Comparison of ENCODE assay signal across 18 mouse cellular contexts in genomic region chr13:83099908-83100307, GRCm38 (mm10).
"Had no signal": no experiment of that assay in that cellular context is flagged by ENCODE, and none has a peak within 500 bp of the region (broad histone marks: within the 10 kb centered on the region; RNA-seq: fewer than 3 reads in every experiment).

No protein-coding gene starts in this region.

- H3K4me3 ChIP-seq: lung, embryonic 15.5 days; megakaryocyte, embryonic 14.5 days; midbrain, embryonic 13.5 days; midbrain, embryonic 15.5 days; neural tube, embryonic 12.5 days; stomach, embryonic 15.5 days had no signal

- H3K4me1 ChIP-seq: lung, embryonic 15.5 days; midbrain, embryonic 13.5 days; midbrain, embryonic 15.5 days; neural tube, embryonic 12.5 days; stomach, embryonic 15.5 days had no signal

- H3K36me3 ChIP-seq: lung, embryonic 15.5 days; midbrain, embryonic 13.5 days; midbrain, embryonic 15.5 days; neural tube, embryonic 12.5 days; stomach, embryonic 15.5 days had no signal

- H3K4me2 ChIP-seq: lung, embryonic 15.5 days; midbrain, embryonic 11.5 days; midbrain, embryonic 13.5 days; midbrain, embryonic 15.5 days; neural tube, embryonic 12.5 days; stomach, embryonic 15.5 days had no signal

- H3K27me3 ChIP-seq: lung, embryonic 15.5 days; megakaryocyte, embryonic 14.5 days; midbrain, embryonic 13.5 days; midbrain, embryonic 15.5 days; neural tube, embryonic 12.5 days; stomach, embryonic 15.5 days had no signal

- H3K9ac ChIP-seq: liver, postnatal 0 days; lung, embryonic 15.5 days; midbrain, embryonic 13.5 days; midbrain, embryonic 15.5 days; neural tube, embryonic 12.5 days; stomach, embryonic 15.5 days had no signal

- H3K27ac ChIP-seq: lung, embryonic 15.5 days; macrophage; midbrain, embryonic 13.5 days; midbrain, embryonic 15.5 days; neural tube, embryonic 12.5 days; stomach, embryonic 15.5 days; stomach, postnatal 0 days had no signal

- DNase-seq: liver, postnatal 0 days; lung, adult 2 months; lung, postnatal 14 days; lung, postnatal 36 days; right cerebral cortex, postnatal 14 days; thymus, adult 18-20 months; thymus, postnatal 14 days; thymus, postnatal 36 days had no signal

- H3K9me3 ChIP-seq: lung, embryonic 15.5 days; megakaryocyte, embryonic 14.5 days; midbrain, embryonic 13.5 days; midbrain, embryonic 15.5 days; neural tube, embryonic 12.5 days; stomach, embryonic 15.5 days had no signal

- ATAC-seq: liver, postnatal 0 days; lung, postnatal 0 days; midbrain, embryonic 13.5 days; midbrain, embryonic 15.5 days had no signal
